Mouse (Mus musculus) small intestine, adult 2 months (tissue): ENCODE measurements around the gene Pla2g12b. TPM values are rescaled to one million over a fixed set of nuclear protein-coding genes. Genes with fewer than 3 reads are reported as not detected.

Source experiments
- H3K27ac ChIP-seq: fragments of 200-500 bp; 2 replicates; pipeline ENCODE4 v1.5.1; 2012; ENCODE audit warnings: low read depth, low read length, control low read depth, inconsistent platforms; ENCODE audit not compliant: insufficient read depth
- H3K27me3 ChIP-seq: fragments of 200-500 bp; 2 replicates; pipeline ENCODE4 v1.6.1; 2012; ENCODE audit warnings: mild to moderate bottlenecking, moderate library complexity, low read length, inconsistent platforms; ENCODE audit not compliant: control insufficient read depth, insufficient read depth
- H3K36me3 ChIP-seq: fragments of 200-500 bp; 2 replicates; pipeline ENCODE4 v1.6.1; 2012; ENCODE audit warnings: mild to moderate bottlenecking, low read length, control low read depth, inconsistent platforms; ENCODE audit not compliant: control insufficient read depth, insufficient read depth
- H3K4me1 ChIP-seq: fragments of 200-500 bp; 2 replicates; pipeline ENCODE4 v1.6.1; 2012; ENCODE audit warnings: low read length, inconsistent platforms, mixed read lengths; ENCODE audit not compliant: control insufficient read depth, insufficient read depth, insufficient read length
- H3K4me3 ChIP-seq: fragments of 200-500 bp; 2 replicates; pipeline ENCODE4 v1.5.1; 2012; ENCODE audit warnings: low read depth, mild to moderate bottlenecking, control low read depth, inconsistent platforms, low read length, moderate library complexity
- CTCF ChIP-seq: fragments of 200-500 bp; IDR thresholded peaks from 2 replicates; pipeline ENCODE4 v1.5.1; 2012; ENCODE audit warnings: low read depth, mild to moderate bottlenecking, control low read depth, inconsistent platforms, low read length, moderate library complexity, mixed read lengths; ENCODE audit not compliant: insufficient replicate concordance, insufficient read length; ENCODE audit errors: extremely low read depth
- POLR2A ChIP-seq: fragments of 200-500 bp; IDR thresholded peaks from 2 replicates; pipeline ENCODE4 v1.6.1; 2012; ENCODE audit warnings: low read depth, mild to moderate bottlenecking, control low read depth, inconsistent platforms, low read length, moderate library complexity
- WGBS: fragments of 180-500 bp; shearing (Covaris S2); methylation state at CpG from one replicate; pipeline ENCODE4 v1.1.7; 2018; 5-methylcytosine and 5-hydroxymethylcytosine counted together
- polyA plus RNA-seq: library from polyadenylated mRNA; depleted of rRNA; stranded (reverse); fragments of >200 nt; gene quantifications from 2 replicates; pipeline ENCODE4 v1.2.3, GENCODE M21; 2012; rRNA removed

The Pla2g12b gene
- polyA plus RNA-seq: 31.3 and 92.7 TPM in 2 replicates

GRCm38 (mm10) chr10:59402899-59403792 lies at the start of gene Pla2g12b:
Pla2g12b (plus strand) TSS chr10:59403660.
- WGBS: 32% methylated on average over 21 of the region's 21 CpGs
- Histone ChIP-seq H3K27me3 (no peaks in the 10 kb centered on the region), H3K36me3 (peaks cover 3% of the 10 kb centered on the region; the same call in 1 of the 2 replicates), H3K27ac (peak within 1 kb of the TSS; percentile 89), H3K4me3 (peak within 1 kb of the TSS; percentile 77), H3K4me1 (peaks cover 4% of the 10 kb centered on the region)
- TF ChIP-seq CTCF (no peak), POLR2A (peak; percentile 83)

DNA sequence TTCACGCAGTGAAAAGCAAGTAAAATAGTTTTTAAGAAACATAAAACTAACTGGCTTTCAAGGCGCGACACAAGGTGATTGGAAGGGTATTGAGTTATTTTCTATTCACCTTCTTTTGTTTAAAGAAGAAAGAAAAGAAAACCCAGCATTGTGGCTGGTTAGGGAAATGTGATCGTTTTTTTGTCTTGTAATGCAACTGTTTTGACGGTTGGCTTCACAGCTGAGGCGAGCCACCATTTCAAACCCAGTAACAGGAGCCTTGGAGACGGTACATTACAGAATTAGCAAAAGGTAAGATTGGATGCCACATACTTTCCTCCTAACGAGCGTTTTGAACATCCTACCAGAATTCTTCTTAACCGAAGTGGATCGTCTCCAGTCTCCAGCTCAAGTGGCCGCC lies 49.3 kb upstream of the Pla2g12b start:
- Histone ChIP-seq H3K27ac (no peak overlapping the region), H3K4me1 (no peaks in the 10 kb centered on the region), H3K4me3 (no peak overlapping the region), H3K27me3 (no peaks in the 10 kb centered on the region), H3K36me3 (peaks cover 11% of the 10 kb centered on the region)
- TF ChIP-seq POLR2A: no peak
- TF ChIP-seq CTCF: no peak
- 94% methylated on average over 12 of the region's 12 CpGs for WGBS

- Histone ChIP-seq H3K36me3 (peaks cover 9% of the 10 kb centered on the region), H3K27ac (no peak overlapping the region), H3K27me3 (no peaks in the 10 kb centered on the region), H3K4me1 (no peaks in the 10 kb centered on the region), H3K4me3 (no peak overlapping the region)
- WGBS: 87% methylated on average over 8 of the region's 8 CpGs
- TF ChIP-seq CTCF (no peak), POLR2A (no peak)
These were observed 48.4 kb upstream of the Pla2g12b start for GRCm38 (mm10) chr10:59355020-59355419.

DNA sequence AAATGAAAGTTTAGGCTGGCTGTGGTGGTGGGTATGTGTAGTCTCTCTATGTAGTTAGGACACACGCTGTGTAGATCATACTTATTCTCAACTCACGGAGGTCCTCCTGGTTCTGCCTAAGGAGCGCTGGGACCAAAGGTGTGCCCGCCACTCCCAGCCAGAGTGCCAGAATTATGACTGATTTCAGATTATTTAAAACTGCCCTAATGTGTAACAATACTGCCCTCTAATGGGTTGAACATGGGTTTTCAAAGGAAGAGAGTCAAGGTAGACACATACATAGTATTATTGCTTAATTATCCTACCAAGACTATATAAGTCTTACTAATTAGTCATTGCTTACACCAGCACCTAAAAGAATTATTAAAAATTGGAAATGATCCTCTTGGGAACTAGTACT lies 44.7 kb upstream of the Pla2g12b start:
- 63% methylated on average over 4 of the region's 4 CpGs for WGBS
- H3K4me1 ChIP-seq: no peaks in the 10 kb centered on the region
- TF ChIP-seq POLR2A (no peak), CTCF (peak; percentile 44; the same call in 1 of the 2 replicates)
- no peaks in the 10 kb centered on the region for H3K27me3 ChIP-seq
- no peak overlapping the region for H3K27ac ChIP-seq
- H3K36me3 ChIP-seq: peaks cover 4% of the 10 kb centered on the region; the same call in 1 of the 2 replicates
- H3K4me3 ChIP-seq: no peak overlapping the region

DNA sequence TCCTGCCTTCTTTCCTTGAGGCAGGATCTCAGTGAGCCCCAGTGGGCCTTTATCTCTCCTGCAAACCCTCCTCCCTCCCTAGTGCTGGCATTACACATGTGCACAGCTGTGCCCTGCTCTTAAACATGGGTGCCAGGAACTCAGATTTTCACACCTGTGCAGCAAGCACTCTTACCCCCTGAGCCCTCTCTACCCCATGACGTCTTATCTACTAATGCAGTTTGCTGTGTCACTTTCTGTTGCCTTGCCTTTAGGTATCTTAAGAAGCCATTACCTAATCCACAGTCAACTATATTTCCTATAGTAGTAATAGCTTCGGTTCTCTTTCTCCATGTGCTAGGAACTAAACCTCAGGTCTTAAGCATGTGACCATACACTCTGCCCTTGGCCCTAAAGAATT lies 40.3 kb upstream of the Pla2g12b start:
- WGBS: 88% methylated on average over 2 of the region's 2 CpGs
- no peak for TF ChIP-seq POLR2A
- TF ChIP-seq CTCF: no peak

GRCm38 (mm10) chr10:59364551-59364950 lies 38.9 kb upstream of the Pla2g12b start:
- Histone ChIP-seq H3K27ac (no peak overlapping the region), H3K4me1 (no peaks in the 10 kb centered on the region; the same call in 1 of the 2 replicates), H3K36me3 (peaks cover 2% of the 10 kb centered on the region; the same call in 1 of the 2 replicates), H3K27me3 (no peaks in the 10 kb centered on the region), H3K4me3 (no peak overlapping the region)
- WGBS: 70% methylated on average over 3 of the region's 3 CpGs
- TF ChIP-seq POLR2A (no peak), CTCF (no peak)

More for the DNA sequence above, 40.3 kb upstream of the Pla2g12b start:
- Histone ChIP-seq H3K4me3 (no peak overlapping the region), H3K27me3 (no peaks in the 10 kb centered on the region), H3K27ac (no peak overlapping the region), H3K36me3 (no peaks in the 10 kb centered on the region), H3K4me1 (no peaks in the 10 kb centered on the region; the same call in 1 of the 2 replicates)

GRCm38 (mm10) chr10:59365804-59366589 lies 37.5 kb upstream of the Pla2g12b start:
- Histone ChIP-seq H3K4me1 (no peaks in the 10 kb centered on the region; the same call in 1 of the 2 replicates), H3K36me3 (peaks cover 5% of the 10 kb centered on the region), H3K27me3 (no peaks in the 10 kb centered on the region), H3K27ac (no peak overlapping the region), H3K4me3 (no peak overlapping the region)
- TF ChIP-seq CTCF: no peak
- TF ChIP-seq POLR2A: no peak
- 76% methylated on average over 5 of the region's 5 CpGs for WGBS
